Mouse (Mus musculus): ENCODE results near the gene Il2rb. TPM values are rescaled to one million over a fixed set of nuclear protein-coding genes. Genes with fewer than 3 reads are reported as not detected.

Gene Il2rb
- polyA plus RNA-seq, 1 experiment from 2014 or later: 0.63 TPM

GRCm38 (mm10) chr15:78504816-78505215 lies 9.7 kb upstream of the Il2rb start:
- WGBS: 86% methylated on average over 5 of the region's 5 CpGs
- no peak overlapping the region for H3K4me3 ChIP-seq (ENCODE audit: low read depth, low read length)
- no peak overlapping the region for H3K27ac ChIP-seq (ENCODE audit: low read length)
- no peaks in the 10 kb centered on the region for H3K36me3 ChIP-seq (ENCODE audit: insufficient read depth, low read length)
- no peak overlapping the region for H3K9ac ChIP-seq (replicated peaks; ENCODE audit: low read depth)
- no peaks in the 10 kb centered on the region; the same call in 1 of the 2 replicates for H3K9me3 ChIP-seq (ENCODE audit: low read length)
- no peaks in the 10 kb centered on the region for H3K27me3 ChIP-seq (replicated peaks; ENCODE audit: insufficient read depth, low read length)
- DNase-seq (ENCODE audit: low spot score): no peak
- ATAC-seq: no peak
- TF ChIP-seq EP300 (IDR thresholded peaks at IDR 0.05) (no peak), CTCF (IDR thresholded peaks at IDR 0.05) (no peak)
- H3K4me2 ChIP-seq (replicated peaks; ENCODE audit: low read depth, low read length): no peak overlapping the region
- no peaks in the 10 kb centered on the region for H3K4me1 ChIP-seq (ENCODE audit: insufficient read depth, low read depth, low read length)

GRCm38 (mm10) chr15:78504013-78504412 lies 8.9 kb upstream of the Il2rb start:
- no peak overlapping the region for H3K4me2 ChIP-seq (replicated peaks; ENCODE audit: low read depth, low read length)
- no peak overlapping the region for H3K27ac ChIP-seq (ENCODE audit: low read length)
- DNase-seq (ENCODE audit: low spot score) (no peak), ATAC-seq (no peak)
- 80% methylated on average over 1 of the region's 1 CpGs for WGBS
- TF ChIP-seq CTCF (IDR thresholded peaks at IDR 0.05) (no peak), EP300 (IDR thresholded peaks at IDR 0.05) (no peak)
- no peak overlapping the region for H3K9ac ChIP-seq (replicated peaks; ENCODE audit: low read depth)
- no peaks in the 10 kb centered on the region for H3K36me3 ChIP-seq (ENCODE audit: insufficient read depth, low read length)
- H3K4me1 ChIP-seq (ENCODE audit: insufficient read depth, low read depth, low read length): no peaks in the 10 kb centered on the region
- no peaks in the 10 kb centered on the region; the same call in 1 of the 2 replicates for H3K9me3 ChIP-seq (ENCODE audit: low read length)
- no peak overlapping the region for H3K4me3 ChIP-seq (ENCODE audit: low read depth, low read length)
- no peaks in the 10 kb centered on the region for H3K27me3 ChIP-seq (replicated peaks; ENCODE audit: insufficient read depth, low read length)

- Histone ChIP-seq H3K27me3 (replicated peaks; ENCODE audit: insufficient read depth, low read length) (no peaks in the 10 kb centered on the region), H3K4me2 (replicated peaks; ENCODE audit: low read depth, low read length) (no peak overlapping the region), H3K36me3 (ENCODE audit: insufficient read depth, low read length) (no peaks in the 10 kb centered on the region), H3K4me1 (ENCODE audit: insufficient read depth, low read depth, low read length) (no peaks in the 10 kb centered on the region), H3K4me3 (ENCODE audit: low read depth, low read length) (no peak overlapping the region), H3K27ac (ENCODE audit: low read length) (no peak overlapping the region), H3K9ac (replicated peaks; ENCODE audit: low read depth) (no peak overlapping the region), H3K9me3 (ENCODE audit: low read length) (no peaks in the 10 kb centered on the region; the same call in 1 of the 2 replicates)
- WGBS: 48% methylated on average over 18 of the region's 18 CpGs
- no peak for TF ChIP-seq CTCF (IDR thresholded peaks at IDR 0.05)
- no peak for TF ChIP-seq EP300 (IDR thresholded peaks at IDR 0.05)
- DNase-seq (ENCODE audit: low spot score): no peak
- no peak for ATAC-seq
These were observed 7.5 kb upstream of the Il2rb start for GRCm38 (mm10) chr15:78502437-78503132.

GRCm38 (mm10) chr15:78493401-78494010 lies 1.6 kb downstream of the Il2rb start:
- WGBS: 73% methylated on average over 10 of the region's 10 CpGs
- H3K27ac ChIP-seq (ENCODE audit: low read length): no peak overlapping the region
- no peak for ATAC-seq
- H3K9me3 ChIP-seq (ENCODE audit: low read length): no peaks in the 10 kb centered on the region
- H3K36me3 ChIP-seq (ENCODE audit: insufficient read depth, low read length): no peaks in the 10 kb centered on the region
- DNase-seq (ENCODE audit: low spot score): no peak
- H3K4me2 ChIP-seq (replicated peaks; ENCODE audit: low read depth, low read length): no peak overlapping the region
- TF ChIP-seq CTCF (IDR thresholded peaks at IDR 0.05): no peak
- TF ChIP-seq EP300 (IDR thresholded peaks at IDR 0.05): no peak
- H3K4me1 ChIP-seq (ENCODE audit: insufficient read depth, low read depth, low read length): no peaks in the 10 kb centered on the region
- no peak overlapping the region for H3K4me3 ChIP-seq (ENCODE audit: low read depth, low read length)
- H3K27me3 ChIP-seq (replicated peaks; ENCODE audit: insufficient read depth, low read length): no peaks in the 10 kb centered on the region
- H3K9ac ChIP-seq (replicated peaks; ENCODE audit: low read depth): no peak overlapping the region

- Histone ChIP-seq H3K4me3 (ENCODE audit: low read depth, low read length) (no peak overlapping the region), H3K27ac (ENCODE audit: low read length) (no peak overlapping the region), H3K27me3 (replicated peaks; ENCODE audit: insufficient read depth, low read length) (no peaks in the 10 kb centered on the region), H3K4me1 (ENCODE audit: insufficient read depth, low read depth, low read length) (no peaks in the 10 kb centered on the region), H3K9me3 (ENCODE audit: low read length) (no peaks in the 10 kb centered on the region), H3K4me2 (replicated peaks; ENCODE audit: low read depth, low read length) (no peak overlapping the region), H3K9ac (replicated peaks; ENCODE audit: low read depth) (no peak overlapping the region), H3K36me3 (ENCODE audit: insufficient read depth, low read length) (no peaks in the 10 kb centered on the region)
- ATAC-seq (no peak), DNase-seq (ENCODE audit: low spot score) (no peak)
- WGBS: 87% methylated on average over 3 of the region's 3 CpGs
- TF ChIP-seq CTCF (IDR thresholded peaks at IDR 0.05) (no peak), EP300 (IDR thresholded peaks at IDR 0.05) (no peak)
These were observed 3.8 kb downstream of the Il2rb start for GRCm38 (mm10) chr15:78491301-78491700.

- TF ChIP-seq CTCF (IDR thresholded peaks at IDR 0.05): no peak
- TF ChIP-seq EP300 (IDR thresholded peaks at IDR 0.05): no peak
- H3K4me3 ChIP-seq (ENCODE audit: low read depth, low read length): no peak overlapping the region
- DNase-seq (ENCODE audit: low spot score): no peak
- no peak overlapping the region for H3K27ac ChIP-seq (ENCODE audit: low read length)
- H3K9ac ChIP-seq (replicated peaks; ENCODE audit: low read depth): no peak overlapping the region
- no peak overlapping the region for H3K4me2 ChIP-seq (replicated peaks; ENCODE audit: low read depth, low read length)
- H3K27me3 ChIP-seq (replicated peaks; ENCODE audit: insufficient read depth, low read length): no peaks in the 10 kb centered on the region
- ATAC-seq: no peak
- H3K4me1 ChIP-seq (ENCODE audit: insufficient read depth, low read depth, low read length): no peaks in the 10 kb centered on the region
- WGBS: 56% methylated on average over 8 of the region's 8 CpGs
- H3K9me3 ChIP-seq (ENCODE audit: low read length): no peaks in the 10 kb centered on the region
- no peaks in the 10 kb centered on the region for H3K36me3 ChIP-seq (ENCODE audit: insufficient read depth, low read length)
These were observed 5.2 kb downstream of the Il2rb start for GRCm38 (mm10) chr15:78489906-78490305.
